Mouse (Mus musculus): ENCODE results near the gene Cpm. TPM values are rescaled to one million over a fixed set of nuclear protein-coding genes. Genes with fewer than 3 reads are reported as not detected.

Cpm gene
- polyA plus RNA-seq, 2 experiments: 3.9 to 9.1 TPM

- 48% methylated on average over 8 of the region's 8 CpGs for WGBS (ENCODE audit: insufficient replicate concordance)
- H3K27ac ChIP-seq: no peak overlapping the region
Observed at GRCm38 (mm10) chr10:117612621-117613584, 16.4 kb upstream of the Cpm start.

GRCm38 (mm10) chr10:117613960-117614359 is 15.3 kb upstream of the Cpm start:
- Histone ChIP-seq H3K9me3 (ENCODE audit: control insufficient read depth, low read length) (no peaks in the 10 kb centered on the region), H3K4me2 (ENCODE audit: low read depth) (no peak overlapping the region), H3K27ac (no peak overlapping the region), H3K4me3 (ENCODE audit: insufficient read depth in 1 of 2, low read depth in 2 of 2, low read length in 2 of 2) (no peak overlapping the region), H3K36me3 (replicated peaks; ENCODE audit: control insufficient read depth, insufficient read depth, low read depth) (no peaks in the 10 kb centered on the region), H3K27me3 (ENCODE audit: control insufficient read depth, insufficient read depth, low read length) (no peaks in the 10 kb centered on the region), H3K9ac (replicated peaks) (no peak overlapping the region), H3K4me1 (replicated peaks; ENCODE audit: control insufficient read depth in 2 of 2, insufficient read depth in 2 of 2, low read length in 1 of 2) (no peaks in the 10 kb centered on the region)
- WGBS (ENCODE audit: insufficient replicate concordance): 53% methylated on average over 6 of the region's 6 CpGs
- ATAC-seq (ENCODE audit: insufficient read depth) (no peak), DNase-seq (ENCODE audit: low read depth in 3 of 3, low spot score in 3 of 3) (no peak)
- TF ChIP-seq EP300 (IDR thresholded peaks at IDR 0.05; ENCODE audit: low read depth): no peak
- TF ChIP-seq CTCF (IDR thresholded peaks at IDR 0.05; ENCODE audit: low read depth): no peak

More at GRCm38 (mm10) chr10:117612621-117613584, 16.4 kb upstream of the Cpm start:
- no peak overlapping the region for H3K4me2 ChIP-seq (ENCODE audit: low read depth)
- H3K4me3 ChIP-seq (ENCODE audit: insufficient read depth in 1 of 2, low read depth in 2 of 2, low read length in 2 of 2): no peak overlapping the region
- H3K9me3 ChIP-seq (ENCODE audit: control insufficient read depth, low read length): no peaks in the 10 kb centered on the region
- H3K36me3 ChIP-seq (replicated peaks; ENCODE audit: control insufficient read depth, insufficient read depth, low read depth): no peaks in the 10 kb centered on the region
- no peak for DNase-seq (ENCODE audit: low read depth in 3 of 3, low spot score in 3 of 3)
- no peak for TF ChIP-seq EP300 (IDR thresholded peaks at IDR 0.05; ENCODE audit: low read depth)
- TF ChIP-seq CTCF (IDR thresholded peaks at IDR 0.05; ENCODE audit: low read depth): no peak
- H3K9ac ChIP-seq (replicated peaks): no peak overlapping the region
- H3K27me3 ChIP-seq (ENCODE audit: control insufficient read depth, insufficient read depth, low read length): no peaks in the 10 kb centered on the region
- ATAC-seq (ENCODE audit: insufficient read depth): no peak
- no peaks in the 10 kb centered on the region for H3K4me1 ChIP-seq (replicated peaks; ENCODE audit: control insufficient read depth in 2 of 2, insufficient read depth in 2 of 2, low read length in 1 of 2)

GRCm38 (mm10) chr10:117614387-117614786 is 14.9 kb upstream of the Cpm start:
- no peak overlapping the region for H3K4me2 ChIP-seq (ENCODE audit: low read depth)
- no peaks in the 10 kb centered on the region for H3K27me3 ChIP-seq (ENCODE audit: control insufficient read depth, insufficient read depth, low read length)
- ATAC-seq (ENCODE audit: insufficient read depth) (no peak), DNase-seq (ENCODE audit: low read depth in 3 of 3, low spot score in 3 of 3) (no peak)
- H3K4me1 ChIP-seq (replicated peaks; ENCODE audit: control insufficient read depth in 2 of 2, insufficient read depth in 2 of 2, low read length in 1 of 2): no peaks in the 10 kb centered on the region
- H3K9ac ChIP-seq (replicated peaks): no peak overlapping the region
- no peak overlapping the region for H3K27ac ChIP-seq
- H3K9me3 ChIP-seq (ENCODE audit: control insufficient read depth, low read length): no peaks in the 10 kb centered on the region
- H3K36me3 ChIP-seq (replicated peaks; ENCODE audit: control insufficient read depth, insufficient read depth, low read depth): no peaks in the 10 kb centered on the region
- 37% methylated on average over 3 of the region's 3 CpGs for WGBS (ENCODE audit: insufficient replicate concordance)
- TF ChIP-seq CTCF (IDR thresholded peaks at IDR 0.05; ENCODE audit: low read depth) (no peak), EP300 (IDR thresholded peaks at IDR 0.05; ENCODE audit: low read depth) (no peak)
- H3K4me3 ChIP-seq (ENCODE audit: insufficient read depth in 1 of 2, low read depth in 2 of 2, low read length in 2 of 2): no peak overlapping the region

GRCm38 (mm10) chr10:117615239-117615638 is 14.1 kb upstream of the Cpm start:
- ATAC-seq (ENCODE audit: insufficient read depth) (no peak), DNase-seq (ENCODE audit: low read depth in 3 of 3, low spot score in 3 of 3) (no peak)
- Histone ChIP-seq H3K4me1 (replicated peaks; ENCODE audit: control insufficient read depth in 2 of 2, insufficient read depth in 2 of 2, low read length in 1 of 2) (no peaks in the 10 kb centered on the region), H3K9me3 (ENCODE audit: control insufficient read depth, low read length) (no peaks in the 10 kb centered on the region), H3K36me3 (replicated peaks; ENCODE audit: control insufficient read depth, insufficient read depth, low read depth) (no peaks in the 10 kb centered on the region), H3K9ac (replicated peaks) (no peak overlapping the region), H3K27ac (no peak overlapping the region), H3K4me3 (ENCODE audit: insufficient read depth in 1 of 2, low read depth in 2 of 2, low read length in 2 of 2) (no peak overlapping the region), H3K4me2 (ENCODE audit: low read depth) (no peak overlapping the region), H3K27me3 (ENCODE audit: control insufficient read depth, insufficient read depth, low read length) (no peaks in the 10 kb centered on the region)
- 63% methylated on average over 8 of the region's 8 CpGs for WGBS (ENCODE audit: insufficient replicate concordance)
- no peak for TF ChIP-seq CTCF (IDR thresholded peaks at IDR 0.05; ENCODE audit: low read depth)
- no peak for TF ChIP-seq EP300 (IDR thresholded peaks at IDR 0.05; ENCODE audit: low read depth)

GRCm38 (mm10) chr10:117615746-117616145 is 13.6 kb upstream of the Cpm start:
- TF ChIP-seq EP300 (IDR thresholded peaks at IDR 0.05; ENCODE audit: low read depth): no peak
- TF ChIP-seq CTCF (IDR thresholded peaks at IDR 0.05; ENCODE audit: low read depth): no peak
- H3K9me3 ChIP-seq (ENCODE audit: control insufficient read depth, low read length): no peaks in the 10 kb centered on the region
- ATAC-seq (ENCODE audit: insufficient read depth): no peak
- DNase-seq (ENCODE audit: low read depth in 3 of 3, low spot score in 3 of 3): no peak
- no peaks in the 10 kb centered on the region for H3K36me3 ChIP-seq (replicated peaks; ENCODE audit: control insufficient read depth, insufficient read depth, low read depth)
- H3K27me3 ChIP-seq (ENCODE audit: control insufficient read depth, insufficient read depth, low read length): no peaks in the 10 kb centered on the region
- H3K4me1 ChIP-seq (replicated peaks; ENCODE audit: control insufficient read depth in 2 of 2, insufficient read depth in 2 of 2, low read length in 1 of 2): no peaks in the 10 kb centered on the region
- H3K4me3 ChIP-seq (ENCODE audit: insufficient read depth in 1 of 2, low read depth in 2 of 2, low read length in 2 of 2): no peak overlapping the region
- WGBS (ENCODE audit: insufficient replicate concordance): 50% methylated on average over 4 of the region's 4 CpGs
- H3K9ac ChIP-seq (replicated peaks): no peak overlapping the region
- no peak overlapping the region for H3K4me2 ChIP-seq (ENCODE audit: low read depth)
- no peak overlapping the region for H3K27ac ChIP-seq

All from liver, embryonic 14.5 days (tissue).